Mouse (Mus musculus) cerebellum, adult 18-20 months (tissue): Measurements from ENCODE around the gene Vmn1r31.

Experiments used
- DNase-seq, 2 experiments: peaks; one replicate each; pipeline ENCODE4 v3.0.0; 2021

Gene Vmn1r31

DNA sequence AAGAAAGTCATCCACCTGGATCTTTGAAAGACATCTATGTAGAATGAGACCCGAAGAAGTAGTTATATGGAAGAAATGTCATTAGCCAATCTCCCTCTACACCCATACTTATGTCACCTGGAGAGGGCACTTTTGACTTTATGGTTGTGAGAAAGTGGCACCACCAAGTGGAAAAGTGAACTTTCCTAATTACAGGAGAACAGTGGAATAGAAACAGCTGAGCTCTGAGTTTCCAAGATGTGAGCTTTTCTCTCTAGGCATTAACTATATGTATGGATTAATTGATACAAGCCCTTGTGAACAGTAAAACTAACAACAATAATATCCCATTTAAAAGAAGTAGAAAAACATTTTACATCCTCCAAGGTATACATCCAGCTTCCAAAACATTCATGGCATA lies at the start of gene Vmn1r31:
Gene Vmn1r31, minus strand, starts transcription at position 101 of the 400 bp plus-strand sequence.
- no peak for DNase-seq

DNA sequence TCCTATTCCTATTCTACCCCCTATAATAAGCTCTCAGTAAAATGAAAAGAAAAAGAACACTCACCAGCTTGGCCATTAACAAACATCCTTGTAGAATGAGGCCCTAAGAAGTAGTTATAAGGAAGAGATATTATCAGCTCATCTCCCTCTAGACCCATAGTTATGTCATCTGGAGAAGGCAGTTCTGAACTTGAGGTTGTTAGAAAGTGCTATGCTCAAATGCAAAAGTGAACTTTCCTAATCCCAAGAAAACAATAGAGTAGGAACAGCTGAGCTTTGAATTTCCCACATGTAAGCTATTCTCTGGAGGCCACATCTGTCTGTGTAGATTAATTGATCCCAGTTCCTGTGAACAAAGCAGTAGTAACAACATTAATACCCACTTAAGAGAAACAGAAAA lies 31.8 kb downstream of the Vmn1r31 start, which contains the start of gene Vmn1r30:
Gene Vmn1r30, minus strand, starts transcription at position 101 of the 400 bp plus-strand sequence.
- DNase-seq: no peak
